Mouse (Mus musculus): ENCODE data around the gene Cacna1c. TPM values are rescaled to one million over a fixed set of nuclear protein-coding genes. Genes with fewer than 3 reads are reported as not detected.

The Cacna1c gene
- polyA plus RNA-seq, 1 experiment from 2014 or later: 2.3 TPM

DNA sequence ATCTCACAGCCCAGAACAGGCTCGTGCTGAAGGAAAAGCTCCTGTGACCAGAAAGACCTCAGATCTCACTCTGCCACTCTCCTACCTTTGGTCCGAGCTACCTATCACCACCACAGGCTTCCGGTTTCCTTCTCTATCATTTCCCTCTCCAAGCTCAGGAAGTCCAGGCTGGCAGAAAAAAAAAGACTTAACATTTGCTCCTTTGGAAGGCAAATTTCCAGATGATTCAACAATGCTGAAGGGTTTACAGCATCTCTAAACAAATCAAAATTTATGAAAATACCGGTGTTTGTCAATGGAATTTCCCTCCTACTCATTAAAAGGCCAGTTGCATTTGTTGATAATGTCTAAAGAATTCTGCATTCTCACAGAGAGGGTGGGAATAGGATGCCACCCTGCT lies 288.0 kb downstream of the Cacna1c start:
- Histone ChIP-seq H3K27ac (replicated peaks) (no peak overlapping the region), H3K27me3 (ENCODE audit: control insufficient read depth, insufficient read depth, low read length) (no peaks in the 10 kb centered on the region), H3K4me3 (ENCODE audit: low read depth, low read length) (no peak overlapping the region), H3K9ac (ENCODE audit: low read length) (no peak overlapping the region), H3K36me3 (ENCODE audit: control insufficient read depth, insufficient read depth, low read length) (no peaks in the 10 kb centered on the region), H3K4me2 (replicated peaks; ENCODE audit: low read depth) (no peak overlapping the region), H3K4me1 (replicated peaks; ENCODE audit: control insufficient read depth, insufficient read depth) (no peaks in the 10 kb centered on the region), H3K9me3 (ENCODE audit: control insufficient read depth, low read length) (no peaks in the 10 kb centered on the region)
- 68% methylated on average over 4 of the region's 4 CpGs for WGBS
- ATAC-seq (ENCODE audit: low FRiP score, low TSS enrichment) (no peak), DNase-seq (ENCODE audit: low spot score) (no peak)
- TF ChIP-seq CTCF (IDR thresholded peaks at IDR 0.05; ENCODE audit: low read depth) (no peak), EP300 (optimal IDR thresholded peaks at IDR 0.05) (no peak)

DNA sequence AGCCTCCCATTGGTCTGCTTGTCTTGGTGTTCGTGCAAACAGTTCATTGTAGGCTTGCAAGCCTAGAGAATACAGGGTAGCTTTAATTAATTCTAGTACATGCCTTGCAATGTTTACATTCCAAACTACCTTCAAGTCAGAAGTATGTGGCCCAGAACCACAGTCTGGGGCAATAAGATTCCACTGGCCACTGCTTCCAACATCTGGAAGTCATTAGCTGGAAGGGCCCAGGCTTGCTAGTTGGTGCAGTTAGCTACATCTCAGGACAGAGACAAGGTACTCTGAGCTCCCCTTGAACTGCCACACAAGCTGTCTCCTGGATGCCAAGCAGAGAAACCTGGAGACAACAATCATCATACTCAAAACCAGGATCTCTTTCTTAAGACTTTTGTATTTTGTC lies 288.5 kb downstream of the Cacna1c start:
- Histone ChIP-seq H3K27ac (replicated peaks) (no peak overlapping the region), H3K9ac (ENCODE audit: low read length) (no peak overlapping the region), H3K36me3 (ENCODE audit: control insufficient read depth, insufficient read depth, low read length) (no peaks in the 10 kb centered on the region), H3K4me1 (replicated peaks; ENCODE audit: control insufficient read depth, insufficient read depth) (no peaks in the 10 kb centered on the region), H3K27me3 (ENCODE audit: control insufficient read depth, insufficient read depth, low read length) (no peaks in the 10 kb centered on the region), H3K4me2 (replicated peaks; ENCODE audit: low read depth) (no peak overlapping the region), H3K4me3 (ENCODE audit: low read depth, low read length) (no peak overlapping the region), H3K9me3 (ENCODE audit: control insufficient read depth, low read length) (no peaks in the 10 kb centered on the region)
- no peak for ATAC-seq (ENCODE audit: low FRiP score, low TSS enrichment)
- no peak for TF ChIP-seq CTCF (IDR thresholded peaks at IDR 0.05; ENCODE audit: low read depth)
- no peak for TF ChIP-seq EP300 (optimal IDR thresholded peaks at IDR 0.05)
- WGBS: 34% methylated on average over 1 of the region's 1 CpGs
- DNase-seq (ENCODE audit: low spot score): no peak

- no peak for DNase-seq (ENCODE audit: low spot score)
- H3K4me2 ChIP-seq (replicated peaks; ENCODE audit: low read depth): no peak overlapping the region
- no peak overlapping the region for H3K27ac ChIP-seq (replicated peaks)
- H3K36me3 ChIP-seq (ENCODE audit: control insufficient read depth, insufficient read depth, low read length): no peaks in the 10 kb centered on the region
- no peak for TF ChIP-seq EP300 (optimal IDR thresholded peaks at IDR 0.05)
- no peak for TF ChIP-seq CTCF (IDR thresholded peaks at IDR 0.05; ENCODE audit: low read depth)
- H3K4me3 ChIP-seq (ENCODE audit: low read depth, low read length): no peak overlapping the region
- H3K9me3 ChIP-seq (ENCODE audit: control insufficient read depth, low read length): no peaks in the 10 kb centered on the region
- H3K4me1 ChIP-seq (replicated peaks; ENCODE audit: control insufficient read depth, insufficient read depth): no peaks in the 10 kb centered on the region
- no peaks in the 10 kb centered on the region for H3K27me3 ChIP-seq (ENCODE audit: control insufficient read depth, insufficient read depth, low read length)
- WGBS: 81% methylated on average over 5 of the region's 5 CpGs
- no peak for ATAC-seq (ENCODE audit: low FRiP score, low TSS enrichment)
- H3K9ac ChIP-seq (ENCODE audit: low read length): no peak overlapping the region
These were observed 289.3 kb downstream of the Cacna1c start for GRCm38 (mm10) chr6:118906878-118907277.

DNA sequence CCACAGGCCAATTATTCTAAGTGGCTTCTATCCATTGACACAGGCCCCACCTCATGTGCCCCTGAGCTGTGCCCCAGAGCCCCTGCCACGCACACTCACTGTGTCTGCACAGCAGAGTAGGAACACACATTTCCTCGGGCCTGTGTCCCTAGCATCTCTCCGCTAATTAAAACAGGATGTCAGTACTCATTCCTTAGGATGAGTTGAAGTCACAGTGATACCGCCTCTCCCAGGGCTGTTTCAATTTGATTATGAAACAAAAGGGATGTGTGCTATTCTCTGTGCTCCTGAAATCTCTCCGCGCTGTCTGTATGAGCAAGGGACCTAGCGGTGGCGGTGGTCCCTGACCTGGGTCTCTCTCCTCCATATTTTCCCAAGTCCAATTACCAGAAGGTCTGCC lies 296.5 kb downstream of the Cacna1c start:
- no peak for DNase-seq (ENCODE audit: low spot score)
- Histone ChIP-seq H3K4me1 (replicated peaks; ENCODE audit: control insufficient read depth, insufficient read depth) (no peaks in the 10 kb centered on the region), H3K4me3 (ENCODE audit: low read depth, low read length) (no peak overlapping the region), H3K27me3 (ENCODE audit: control insufficient read depth, insufficient read depth, low read length) (no peaks in the 10 kb centered on the region), H3K36me3 (ENCODE audit: control insufficient read depth, insufficient read depth, low read length) (no peaks in the 10 kb centered on the region), H3K27ac (replicated peaks) (no peak overlapping the region), H3K9ac (ENCODE audit: low read length) (no peak overlapping the region), H3K9me3 (ENCODE audit: control insufficient read depth, low read length) (no peaks in the 10 kb centered on the region), H3K4me2 (replicated peaks; ENCODE audit: low read depth) (no peak overlapping the region)
- ATAC-seq (ENCODE audit: low FRiP score, low TSS enrichment): no peak
- 86% methylated on average over 8 of the region's 8 CpGs for WGBS
- TF ChIP-seq CTCF (IDR thresholded peaks at IDR 0.05; ENCODE audit: low read depth) (no peak), EP300 (optimal IDR thresholded peaks at IDR 0.05) (no peak)

GRCm38 (mm10) chr6:118897101-118897500 lies 299.1 kb downstream of the Cacna1c start:
- H3K9ac ChIP-seq (ENCODE audit: low read length): no peak overlapping the region
- no peaks in the 10 kb centered on the region for H3K27me3 ChIP-seq (ENCODE audit: control insufficient read depth, insufficient read depth, low read length)
- no peak overlapping the region for H3K4me2 ChIP-seq (replicated peaks; ENCODE audit: low read depth)
- TF ChIP-seq CTCF (IDR thresholded peaks at IDR 0.05; ENCODE audit: low read depth): no peak
- TF ChIP-seq EP300 (optimal IDR thresholded peaks at IDR 0.05): no peak
- ATAC-seq (ENCODE audit: low FRiP score, low TSS enrichment): no peak
- DNase-seq (ENCODE audit: low spot score): no peak
- H3K4me3 ChIP-seq (ENCODE audit: low read depth, low read length): no peak overlapping the region
- H3K9me3 ChIP-seq (ENCODE audit: control insufficient read depth, low read length): no peaks in the 10 kb centered on the region
- 52% methylated on average over 5 of the region's 5 CpGs for WGBS
- H3K36me3 ChIP-seq (ENCODE audit: control insufficient read depth, insufficient read depth, low read length): no peaks in the 10 kb centered on the region
- H3K4me1 ChIP-seq (replicated peaks; ENCODE audit: control insufficient read depth, insufficient read depth): no peaks in the 10 kb centered on the region
- no peak overlapping the region for H3K27ac ChIP-seq (replicated peaks)

GRCm38 (mm10) chr6:118894043-118894442 lies 302.2 kb downstream of the Cacna1c start:
- 83% methylated on average over 6 of the region's 6 CpGs for WGBS
- H3K4me1 ChIP-seq (replicated peaks; ENCODE audit: control insufficient read depth, insufficient read depth): no peaks in the 10 kb centered on the region
- H3K9ac ChIP-seq (ENCODE audit: low read length): no peak overlapping the region
- no peak overlapping the region for H3K4me3 ChIP-seq (ENCODE audit: low read depth, low read length)
- no peaks in the 10 kb centered on the region for H3K27me3 ChIP-seq (ENCODE audit: control insufficient read depth, insufficient read depth, low read length)
- no peak overlapping the region for H3K4me2 ChIP-seq (replicated peaks; ENCODE audit: low read depth)
- no peaks in the 10 kb centered on the region for H3K9me3 ChIP-seq (ENCODE audit: control insufficient read depth, low read length)
- no peak for DNase-seq (ENCODE audit: low spot score)
- no peaks in the 10 kb centered on the region for H3K36me3 ChIP-seq (ENCODE audit: control insufficient read depth, insufficient read depth, low read length)
- no peak for ATAC-seq (ENCODE audit: low FRiP score, low TSS enrichment)
- no peak for TF ChIP-seq EP300 (optimal IDR thresholded peaks at IDR 0.05)
- TF ChIP-seq CTCF (IDR thresholded peaks at IDR 0.05; ENCODE audit: low read depth): no peak
- H3K27ac ChIP-seq (replicated peaks): no peak overlapping the region
